Mouse (Mus musculus) macrophage (primary cell): ENCODE results near the gene Lin7a. TPM values are rescaled to one million over a fixed set of nuclear protein-coding genes. Genes with fewer than 3 reads are reported as not detected.

Source experiments
- H3K27ac ChIP-seq: fragments of 350-480 bp; formaldehyde crosslinking; 2 replicates; pipeline ENCODE4 v1.9.0; 2021
- H3K36me3 ChIP-seq: fragments of 350-480 bp; formaldehyde crosslinking; 2 replicates; pipeline ENCODE4 v1.9.0; 2021; ENCODE audit errors: inconsistent target
- H3K4me3 ChIP-seq: fragments of 350-480 bp; formaldehyde crosslinking; 2 replicates; pipeline ENCODE4 v1.9.0; 2021; ENCODE audit errors: inconsistent target
- H3K79me2 ChIP-seq: fragments of 350-480 bp; formaldehyde crosslinking; 2 replicates; pipeline ENCODE4 v1.9.0; 2021; ENCODE audit errors: inconsistent target
- WGBS: methylation state at CpG from one replicate; pipeline ENCODE4 v1.1.7; 2026; ENCODE audit warnings: inconsistent platforms; ENCODE audit not compliant: missing documents; 5-methylcytosine and 5-hydroxymethylcytosine counted together
- polyA plus RNA-seq: library from polyadenylated mRNA; stranded (reverse); fragments of 250-400 nt; gene quantifications from 3 replicates; pipeline ENCODE4 v1.2.4, GENCODE M21; 2018; ENCODE audit warnings: inconsistent platforms

Gene Lin7a
- polyA plus RNA-seq, 1 experiment from 2014 or later: not detected

- no peak overlapping the region for H3K4me3 ChIP-seq
- H3K27ac ChIP-seq: no peak overlapping the region
- H3K79me2 ChIP-seq: no peaks in the 10 kb centered on the region
- whole genome bisulfite sequencing: 91% methylated on average over 3 of the region's 3 CpGs
- H3K36me3 ChIP-seq: no peaks in the 10 kb centered on the region
Observed at GRCm38 (mm10) chr10:107252503-107252815, 19.0 kb upstream of the Lin7a start.

- WGBS: 87% methylated on average over 3 of the region's 4 CpGs
- Histone ChIP-seq H3K36me3 (no peaks in the 10 kb centered on the region), H3K4me3 (no peak overlapping the region), H3K27ac (no peak overlapping the region), H3K79me2 (no peaks in the 10 kb centered on the region)
Observed at GRCm38 (mm10) chr10:107253191-107253965, 18.1 kb upstream of the Lin7a start.

GRCm38 (mm10) chr10:107254656-107255055 is 16.8 kb upstream of the Lin7a start:
- Histone ChIP-seq H3K36me3 (no peaks in the 10 kb centered on the region), H3K79me2 (no peaks in the 10 kb centered on the region), H3K27ac (no peak overlapping the region), H3K4me3 (no peak overlapping the region)

GRCm38 (mm10) chr10:107255351-107256050 is 16.0 kb upstream of the Lin7a start:
- no peak overlapping the region for H3K27ac ChIP-seq
- WGBS: 86% methylated on average over 6 of the region's 6 CpGs
- H3K4me3 ChIP-seq: no peak overlapping the region
- H3K36me3 ChIP-seq: no peaks in the 10 kb centered on the region
- H3K79me2 ChIP-seq: no peaks in the 10 kb centered on the region

GRCm38 (mm10) chr10:107256451-107256960 is 15.0 kb upstream of the Lin7a start:
- no peak overlapping the region for H3K4me3 ChIP-seq
- H3K36me3 ChIP-seq: no peaks in the 10 kb centered on the region
- H3K79me2 ChIP-seq: no peaks in the 10 kb centered on the region
- no peak overlapping the region for H3K27ac ChIP-seq
- 85% methylated on average over 5 of the region's 5 CpGs for WGBS

- H3K27ac ChIP-seq: no peak overlapping the region
- no peaks in the 10 kb centered on the region for H3K36me3 ChIP-seq
- H3K79me2 ChIP-seq: no peaks in the 10 kb centered on the region
- 83% methylated on average over 2 of the region's 2 CpGs for WGBS
- no peak overlapping the region for H3K4me3 ChIP-seq
Observed at GRCm38 (mm10) chr10:107260428-107260827, 11.1 kb upstream of the Lin7a start.

GRCm38 (mm10) chr10:107272131-107272803 is 781 bp downstream of the Lin7a start:
- H3K27ac ChIP-seq: no peak overlapping the region
- H3K79me2 ChIP-seq: no peaks in the 10 kb centered on the region
- 4% methylated on average over 40 of the region's 41 CpGs for WGBS
- no peaks in the 10 kb centered on the region for H3K36me3 ChIP-seq
- no peak overlapping the region for H3K4me3 ChIP-seq

GRCm38 (mm10) chr10:107272804-107273145 is 1.3 kb downstream of the Lin7a start:
- no peak overlapping the region for H3K27ac ChIP-seq
- no peaks in the 10 kb centered on the region for H3K79me2 ChIP-seq
- no peaks in the 10 kb centered on the region for H3K36me3 ChIP-seq
- no peak overlapping the region for H3K4me3 ChIP-seq
- WGBS: 10% methylated on average over 11 of the region's 11 CpGs

- Histone ChIP-seq H3K27ac (no peak overlapping the region), H3K79me2 (no peaks in the 10 kb centered on the region), H3K4me3 (no peak overlapping the region), H3K36me3 (no peaks in the 10 kb centered on the region)
- 53% methylated on average over 6 of the region's 6 CpGs for WGBS
Observed at GRCm38 (mm10) chr10:107273848-107274247, 2.4 kb downstream of the Lin7a start.

- WGBS: 60% methylated on average over 3 of the region's 3 CpGs
- no peaks in the 10 kb centered on the region for H3K79me2 ChIP-seq
Observed at GRCm38 (mm10) chr10:107274785-107275184, 3.3 kb downstream of the Lin7a start.

GRCm38 (mm10) chr10:107276647-107277046 is 5.2 kb downstream of the Lin7a start:
- H3K79me2 ChIP-seq: no peaks in the 10 kb centered on the region
- H3K27ac ChIP-seq: no peak overlapping the region
- H3K4me3 ChIP-seq: no peak overlapping the region
- 79% methylated on average over 2 of the region's 2 CpGs for WGBS
- no peaks in the 10 kb centered on the region for H3K36me3 ChIP-seq

More at GRCm38 (mm10) chr10:107274785-107275184, 3.3 kb downstream of the Lin7a start:
- H3K36me3 ChIP-seq: no peaks in the 10 kb centered on the region
- no peak overlapping the region for H3K4me3 ChIP-seq
- H3K27ac ChIP-seq: no peak overlapping the region

GRCm38 (mm10) chr10:107293934-107294664 is 22.6 kb downstream of the Lin7a start:
- WGBS: 61% methylated on average over 7 of the region's 7 CpGs
- no peaks in the 10 kb centered on the region for H3K79me2 ChIP-seq
- no peak overlapping the region for H3K27ac ChIP-seq
- no peaks in the 10 kb centered on the region for H3K36me3 ChIP-seq
- H3K4me3 ChIP-seq: no peak overlapping the region

- Histone ChIP-seq H3K27ac (no peak overlapping the region), H3K36me3 (no peaks in the 10 kb centered on the region), H3K4me3 (no peak overlapping the region), H3K79me2 (no peaks in the 10 kb centered on the region)
- WGBS: 57% methylated on average over 2 of the region's 2 CpGs
Observed at GRCm38 (mm10) chr10:107300587-107301248, 29.2 kb downstream of the Lin7a start.

- WGBS: 88% methylated on average over 5 of the region's 5 CpGs
- Histone ChIP-seq H3K4me3 (no peak overlapping the region), H3K79me2 (no peaks in the 10 kb centered on the region), H3K27ac (no peak overlapping the region), H3K36me3 (no peaks in the 10 kb centered on the region)
Observed at GRCm38 (mm10) chr10:107310964-107311490, 39.5 kb downstream of the Lin7a start.
